Mouse (Mus musculus) C2C12 (cell line): ENCODE data around the gene Elf4.

Experiments used
- CTCF ChIP-seq: IDR thresholded peaks from one replicate; pipeline ENCODE4 v1.5.1; 2011; ENCODE audit not compliant: control insufficient read depth, insufficient read depth, insufficient read length
- USF1 ChIP-seq: IDR thresholded peaks from one replicate; pipeline ENCODE4 v1.6.1; 2011; ENCODE audit warnings: low read depth, mild to moderate bottlenecking, control low read depth, moderate library complexity

DNA sequence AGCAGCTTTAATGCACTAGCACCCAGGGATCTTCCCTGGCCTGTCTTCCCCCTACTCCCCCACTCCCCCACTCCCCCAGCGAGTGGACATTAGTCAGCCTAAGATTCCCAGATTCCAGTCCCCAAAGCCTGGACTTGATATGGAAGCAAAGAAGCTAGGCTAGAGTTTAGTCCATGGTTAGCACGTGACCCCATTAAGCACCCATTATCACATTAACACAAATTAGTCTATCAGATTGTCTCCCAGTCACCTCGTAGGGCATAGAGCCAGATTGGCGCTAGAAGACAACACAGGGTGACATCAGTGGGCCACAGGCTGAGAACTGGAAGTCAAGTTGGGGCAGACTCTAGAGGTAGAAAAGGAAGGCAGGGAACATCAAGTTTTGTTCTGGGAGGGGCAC is 1.9 kb downstream of the Elf4 start:
- no peak for TF ChIP-seq USF1
- no peak for TF ChIP-seq CTCF
